Comparison of ENCODE assay signal across 11 mouse cellular contexts in genomic region chr7:96708561-96708960, GRCm38 (mm10).
"Had no signal": no experiment of that assay in that cellular context is flagged by ENCODE, and none has a peak within 500 bp of the region (broad histone marks: within the 10 kb centered on the region; RNA-seq: fewer than 3 reads in every experiment).

No protein-coding gene starts in this region.

- H3K4me3 ChIP-seq: limb, embryonic 13.5 days; midbrain, embryonic 12.5 days had no signal

- DNase-seq: kidney, postnatal 10 days; kidney, postnatal 4 days; layer of hippocampus, postnatal 36 days; left cerebral cortex, postnatal 4 days; lung, adult 18-20 months; right cerebral cortex, postnatal 14 days; thymus, adult 18-20 months; thymus, postnatal 25 days had no signal

- H3K27ac ChIP-seq: limb, embryonic 13.5 days; liver, embryonic 14.5 days; midbrain, embryonic 12.5 days had no signal
